Mouse (Mus musculus) testis, adult 10 weeks (tissue): Measurements from ENCODE around the gene Sec22a. TPM values are rescaled to one million over a fixed set of nuclear protein-coding genes. Genes with fewer than 3 reads are reported as not detected.

Experiments
- polyA plus RNA-seq: library from polyadenylated mRNA; stranded (reverse); fragments of 350-450 nt; fragmentation: Illumina TruSeq; extraction: RNeasy Lipid Tissue Mini Kit (QIAGEN cat#74804); gene quantifications from one replicate; pipeline ENCODE4 v1.2.3, GENCODE M21; 2014; ENCODE audit warnings: low read depth, low replicate concordance

The Sec22a gene
- 58.5 TPM for polyA plus RNA-seq

DNA sequence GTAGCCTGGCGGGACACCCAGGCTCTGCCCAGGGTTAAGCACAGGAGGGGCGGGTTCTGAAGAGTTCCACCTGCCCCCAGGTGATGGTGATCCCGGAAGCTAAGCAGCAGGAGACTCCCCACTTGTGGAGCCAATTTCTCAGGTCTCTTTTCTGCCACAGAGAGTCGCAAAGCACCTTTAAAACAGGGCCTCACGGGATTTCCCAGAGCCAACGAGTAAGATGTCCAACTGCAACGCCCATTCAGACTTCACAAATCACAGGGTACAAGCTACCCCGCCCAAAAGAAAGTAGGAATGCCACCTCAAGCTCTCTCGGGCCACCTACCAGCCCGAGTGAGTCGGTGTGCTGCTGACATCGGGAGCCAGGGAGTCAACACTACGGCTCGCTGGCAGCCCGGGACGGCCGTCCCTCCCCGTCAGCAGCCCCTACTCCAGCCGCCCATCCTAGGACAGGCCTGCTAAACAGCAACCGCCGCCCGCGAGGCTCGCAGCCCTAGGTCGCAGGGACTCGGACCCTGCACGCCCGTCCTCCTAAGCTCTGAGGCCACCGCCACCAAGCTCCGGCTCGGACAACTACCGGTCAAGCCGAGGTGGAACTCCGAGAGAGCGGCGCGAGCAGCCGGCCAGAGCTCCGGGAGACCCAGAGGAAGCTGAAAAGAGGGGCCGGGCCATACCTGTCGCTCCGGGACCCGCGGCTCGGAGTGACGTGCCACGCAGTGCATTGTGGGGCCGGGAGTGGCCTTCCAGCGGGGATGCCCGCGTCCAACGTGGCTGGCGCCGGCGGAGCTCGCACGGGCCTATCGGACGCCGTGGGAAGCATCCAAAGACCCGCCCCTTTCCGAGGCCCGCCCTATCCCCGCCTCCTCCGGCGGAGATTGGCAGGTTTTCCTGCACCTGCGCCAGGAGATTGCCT lies at the start of gene Sec22a:
TSS of gene Sec22a (minus strand) at position 769 of the 913 bp plus-strand sequence.

Other genes starting within 250 kb of the Sec22a start
- gene Adcy5, start 209.0 kb downstream of the Sec22a start, polyA plus RNA-seq, result 0.27 TPM
- 3.3 TPM for gene Pdia5, start 127.0 kb upstream of the Sec22a start, polyA plus RNA-seq
- gene Sema5b, start 177.2 kb upstream of the Sec22a start, polyA plus RNA-seq, result 9.4 TPM